Mouse (Mus musculus) midbrain, embryonic 15.5 days (tissue): ENCODE results near the gene Tnni2. TPM values are rescaled to one million over a fixed set of nuclear protein-coding genes. Genes with fewer than 3 reads are reported as not detected.

Source experiments
- ATAC-seq: fragments of 200-750 bp; cut with Nextera tagmentation; replicated peaks from 2 replicates; pipeline ENCODE4 v1.8.0; 2017; ENCODE audit warnings: moderate TSS enrichment
- H3K27ac ChIP-seq: fragments of 300-500 bp; sonication (generic); 2 replicates; pipeline ENCODE4 v1.5.1; 2015; ENCODE audit warnings: mild to moderate bottlenecking, inconsistent platforms
- H3K27me3 ChIP-seq: fragments of 300-500 bp; sonication (generic); replicated peaks from 2 replicates; pipeline ENCODE4 v1.6.1; 2015; ENCODE audit warnings: inconsistent platforms
- H3K36me3 ChIP-seq: fragments of 300-500 bp; sonication (generic); replicated peaks from 2 replicates; pipeline ENCODE4 v1.6.1; 2015; ENCODE audit warnings: inconsistent platforms
- H3K4me1 ChIP-seq: fragments of 300-500 bp; sonication (generic); 2 replicates; pipeline ENCODE4 v1.6.1; 2015; ENCODE audit warnings: inconsistent platforms
- H3K4me2 ChIP-seq: fragments of 300-500 bp; sonication (generic); 2 replicates; pipeline ENCODE4 v1.6.1; 2015; ENCODE audit warnings: inconsistent platforms, mild to moderate bottlenecking, moderate library complexity
- H3K4me3 ChIP-seq: fragments of 300-500 bp; sonication (generic); 2 replicates; pipeline ENCODE4 v1.5.1; 2015; ENCODE audit warnings: mild to moderate bottlenecking, inconsistent platforms
- H3K9ac ChIP-seq: fragments of 300-500 bp; sonication (generic); 2 replicates; pipeline ENCODE4 v1.6.1; 2015; ENCODE audit warnings: mild to moderate bottlenecking, inconsistent platforms
- H3K9me3 ChIP-seq: fragments of 300-500 bp; sonication (generic); 2 replicates; pipeline ENCODE4 v1.6.1; 2016; ENCODE audit warnings: inconsistent platforms
- WGBS: fragments of 180-500 bp; shearing (Covaris S2); methylation state at CpG from one replicate; pipeline ENCODE4 v1.1.7; 2015; ENCODE audit warnings: mixed read lengths; 5-methylcytosine and 5-hydroxymethylcytosine counted together
- polyA plus RNA-seq: library from polyadenylated mRNA; unstranded; fragments of >200 nt; fragmentation: Nextera tagmentation; extraction: Ambion mirVana; gene quantifications from 2 replicates; pipeline ENCODE4 v1.2.1, GENCODE M21; 2015

Tnni2 gene
- polyA plus RNA-seq, 1 experiment from 2014 or later: 0.25 TPM

GRCm38 (mm10) chr7:142454706-142455105, 13.1 kb downstream of the Tnni2 start:
- ATAC-seq: no peak
- 17% methylated on average over 1 of the region's 1 CpGs for WGBS
- Histone ChIP-seq H3K27me3 (no peaks in the 10 kb centered on the region), H3K27ac (no peak overlapping the region), H3K4me2 (no peak overlapping the region), H3K9ac (no peak overlapping the region), H3K4me1 (peaks cover 12% of the 10 kb centered on the region), H3K9me3 (no peaks in the 10 kb centered on the region), H3K4me3 (no peak overlapping the region), H3K36me3 (no peaks in the 10 kb centered on the region)

- WGBS: 60% methylated on average over 2 of the region's 2 CpGs
- H3K27ac ChIP-seq: no peak overlapping the region
- no peaks in the 10 kb centered on the region for H3K27me3 ChIP-seq
- H3K4me1 ChIP-seq: peaks cover 12% of the 10 kb centered on the region
- no peak overlapping the region for H3K4me3 ChIP-seq
- no peak for ATAC-seq
- no peaks in the 10 kb centered on the region for H3K9me3 ChIP-seq
- no peak overlapping the region for H3K9ac ChIP-seq
- H3K4me2 ChIP-seq: no peak overlapping the region
- no peaks in the 10 kb centered on the region for H3K36me3 ChIP-seq
Observed at GRCm38 (mm10) chr7:142455251-142455650, 13.6 kb downstream of the Tnni2 start.

DNA sequence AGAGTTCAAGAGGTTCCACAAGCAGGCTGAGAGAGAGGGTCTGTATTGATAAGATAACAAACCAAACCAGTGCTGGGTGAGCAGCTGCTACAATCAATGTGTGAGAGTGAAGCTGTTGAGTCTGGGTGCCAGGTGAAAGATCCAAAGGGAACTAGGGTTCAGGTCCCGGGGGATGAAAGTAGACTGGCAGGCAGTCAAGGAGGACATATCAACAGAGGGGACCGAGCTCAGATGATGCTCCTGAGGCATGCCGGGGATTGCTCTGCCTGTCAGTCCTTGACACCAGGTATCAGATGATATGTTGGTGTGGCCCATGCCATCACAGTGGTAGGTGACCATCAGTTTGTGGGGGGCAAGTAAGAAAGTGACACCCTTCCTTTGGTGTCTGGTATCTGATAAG, 15.2 kb downstream of the Tnni2 start:
- 62% methylated on average over 3 of the region's 3 CpGs for WGBS
- no peak for ATAC-seq
- H3K27ac ChIP-seq: peak overlapping the region; percentile 49

GRCm38 (mm10) chr7:142457227-142457811, 15.7 kb downstream of the Tnni2 start:
- H3K27me3 ChIP-seq: no peaks in the 10 kb centered on the region
- no peak overlapping the region for H3K9ac ChIP-seq
- H3K36me3 ChIP-seq: no peaks in the 10 kb centered on the region
- ATAC-seq: peak; percentile 83; the same call in 1 of the 2 replicates
- peaks cover 12% of the 10 kb centered on the region for H3K4me1 ChIP-seq
- no peak overlapping the region for H3K4me3 ChIP-seq
- 19% methylated on average over 3 of the region's 3 CpGs for WGBS
- H3K4me2 ChIP-seq: no peak overlapping the region
- H3K9me3 ChIP-seq: no peaks in the 10 kb centered on the region
- H3K27ac ChIP-seq: peak overlapping the region; percentile 49

More for the DNA sequence above, 15.2 kb downstream of the Tnni2 start:
- no peaks in the 10 kb centered on the region for H3K9me3 ChIP-seq
- H3K36me3 ChIP-seq: no peaks in the 10 kb centered on the region
- no peak overlapping the region for H3K9ac ChIP-seq
- no peaks in the 10 kb centered on the region for H3K27me3 ChIP-seq
- H3K4me1 ChIP-seq: peaks cover 12% of the 10 kb centered on the region
- no peak overlapping the region for H3K4me3 ChIP-seq
- no peak overlapping the region for H3K4me2 ChIP-seq

GRCm38 (mm10) chr7:142458026-142458425, 16.4 kb downstream of the Tnni2 start:
- peak overlapping the region; percentile 49 for H3K27ac ChIP-seq
- H3K9me3 ChIP-seq: no peaks in the 10 kb centered on the region
- no peak overlapping the region for H3K4me2 ChIP-seq
- no peaks in the 10 kb centered on the region for H3K36me3 ChIP-seq
- WGBS: 42% methylated on average over 2 of the region's 2 CpGs
- H3K4me1 ChIP-seq: peaks cover 12% of the 10 kb centered on the region
- no peak overlapping the region for H3K4me3 ChIP-seq
- H3K27me3 ChIP-seq: no peaks in the 10 kb centered on the region
- 0 out of 2 replicates have a peak, but pooled peaks have one; percentile 6 for ATAC-seq
- no peak overlapping the region for H3K9ac ChIP-seq

GRCm38 (mm10) chr7:142458676-142459298, 17.2 kb downstream of the Tnni2 start:
- Histone ChIP-seq H3K9me3 (no peaks in the 10 kb centered on the region), H3K4me3 (no peak overlapping the region), H3K9ac (no peak overlapping the region), H3K36me3 (no peaks in the 10 kb centered on the region), H3K27ac (no peak overlapping the region), H3K4me2 (no peak overlapping the region), H3K4me1 (peaks cover 12% of the 10 kb centered on the region), H3K27me3 (no peaks in the 10 kb centered on the region)
- 85% methylated on average over 5 of the region's 5 CpGs for whole genome bisulfite sequencing
- no peak for ATAC-seq

- peaks cover 12% of the 10 kb centered on the region for H3K4me1 ChIP-seq
- ATAC-seq: no peak
- no peak overlapping the region for H3K27ac ChIP-seq
- no peaks in the 10 kb centered on the region for H3K27me3 ChIP-seq
- H3K9me3 ChIP-seq: no peaks in the 10 kb centered on the region
- no peak overlapping the region for H3K4me2 ChIP-seq
- WGBS: 95% methylated on average over 2 of the region's 2 CpGs
- H3K9ac ChIP-seq: no peak overlapping the region
- H3K4me3 ChIP-seq: no peak overlapping the region
- no peaks in the 10 kb centered on the region for H3K36me3 ChIP-seq
Observed at GRCm38 (mm10) chr7:142459299-142459691, 17.7 kb downstream of the Tnni2 start.

DNA sequence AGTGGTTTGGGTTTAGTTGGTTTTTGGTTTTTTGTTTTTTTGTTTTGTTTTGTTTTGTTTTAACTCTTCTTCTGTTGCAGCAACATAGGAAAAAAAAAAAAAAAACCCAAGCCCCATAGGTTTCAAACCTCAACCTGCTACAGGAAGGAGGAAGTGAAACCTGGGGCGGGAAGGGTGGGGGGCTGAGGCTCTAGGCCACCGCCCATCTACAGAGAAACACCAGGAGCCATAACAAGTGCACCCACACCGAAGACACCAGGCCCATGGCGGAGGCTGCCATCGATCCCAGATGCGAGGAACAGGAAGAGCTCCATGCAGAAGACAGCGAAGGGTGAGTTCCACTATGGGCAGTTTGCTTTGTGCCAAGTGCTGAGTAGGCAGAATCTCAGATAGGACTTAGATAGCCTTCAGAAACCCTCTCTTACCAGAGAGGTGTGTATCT, 19.0 kb downstream of the Tnni2 start, which contains the start of gene Lsp1:
Gene Lsp1 (plus strand): TSS at position 174 of the 442 bp plus-strand sequence.
- Histone ChIP-seq H3K27me3 (no peaks in the 10 kb centered on the region), H3K4me1 (peaks cover 12% of the 10 kb centered on the region), H3K4me2 (no peak within 1 kb of the TSS), H3K9ac (no peak within 1 kb of the TSS), H3K4me3 (no peak within 1 kb of the TSS), H3K36me3 (no peaks in the 10 kb centered on the region), H3K27ac (no peak within 1 kb of the TSS), H3K9me3 (no peaks in the 10 kb centered on the region)
- 95% methylated on average over 7 of the region's 7 CpGs for WGBS
- ATAC-seq: no peak

DNA sequence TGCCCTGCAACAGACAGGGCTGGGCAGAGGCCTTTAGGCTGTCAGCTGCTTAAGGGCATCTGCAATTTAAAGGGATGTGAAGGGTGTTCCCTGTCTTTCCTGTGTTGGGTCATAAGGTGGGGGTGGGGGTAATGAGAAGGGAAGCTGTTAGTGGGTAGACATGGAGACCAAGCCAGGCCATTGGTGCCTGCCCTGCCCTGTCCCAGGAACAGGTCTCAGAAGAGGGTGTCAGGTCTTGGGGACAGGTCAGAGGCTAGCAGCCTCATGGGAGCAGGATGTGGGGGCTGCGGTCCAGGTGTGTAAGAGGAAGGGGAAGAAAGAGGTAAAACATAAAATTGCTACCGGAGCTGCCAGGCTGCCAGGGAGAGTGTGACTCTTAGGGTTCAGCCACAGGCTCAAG, 19.8 kb downstream of the Tnni2 start:
- H3K9ac ChIP-seq: no peak overlapping the region
- no peaks in the 10 kb centered on the region for H3K27me3 ChIP-seq
- no peak overlapping the region for H3K4me3 ChIP-seq
- 88% methylated on average over 2 of the region's 2 CpGs for WGBS
- no peak for ATAC-seq
- H3K36me3 ChIP-seq: no peaks in the 10 kb centered on the region
- H3K4me1 ChIP-seq: peaks cover 12% of the 10 kb centered on the region
- H3K4me2 ChIP-seq: no peak overlapping the region
- H3K27ac ChIP-seq: no peak overlapping the region
- H3K9me3 ChIP-seq: no peaks in the 10 kb centered on the region

- Histone ChIP-seq H3K36me3 (no peaks in the 10 kb centered on the region), H3K27me3 (no peaks in the 10 kb centered on the region), H3K4me1 (peaks cover 6% of the 10 kb centered on the region), H3K4me2 (no peak overlapping the region), H3K4me3 (no peak overlapping the region), H3K9me3 (no peaks in the 10 kb centered on the region), H3K27ac (no peak overlapping the region), H3K9ac (no peak overlapping the region)
- WGBS: 86% methylated on average over 6 of the region's 6 CpGs
- ATAC-seq: no peak
Observed at GRCm38 (mm10) chr7:142462190-142462589, 20.6 kb downstream of the Tnni2 start.

- Histone ChIP-seq H3K27me3 (no peaks in the 10 kb centered on the region), H3K9ac (no peak overlapping the region), H3K4me3 (no peak overlapping the region), H3K9me3 (no peaks in the 10 kb centered on the region), H3K4me2 (no peak overlapping the region), H3K27ac (no peak overlapping the region), H3K4me1 (peaks cover 2% of the 10 kb centered on the region), H3K36me3 (no peaks in the 10 kb centered on the region)
- ATAC-seq: no peak
- 70% methylated on average over 4 of the region's 4 CpGs for WGBS
Observed at GRCm38 (mm10) chr7:142462594-142463078, 21.0 kb downstream of the Tnni2 start.

- no peaks in the 10 kb centered on the region for H3K36me3 ChIP-seq
- no peak overlapping the region for H3K27ac ChIP-seq
- H3K27me3 ChIP-seq: no peaks in the 10 kb centered on the region
- ATAC-seq: no peak
- no peak overlapping the region for H3K4me2 ChIP-seq
- peaks cover 6% of the 10 kb centered on the region; the same call in 1 of the 2 replicates for H3K4me1 ChIP-seq
- H3K4me3 ChIP-seq: no peak overlapping the region
- no peaks in the 10 kb centered on the region for H3K9me3 ChIP-seq
- no peak overlapping the region for H3K9ac ChIP-seq
- 85% methylated on average over 7 of the region's 7 CpGs for WGBS
Observed at GRCm38 (mm10) chr7:142470171-142470691, 28.6 kb downstream of the Tnni2 start.
